Mouse (Mus musculus) right cerebral cortex, postnatal 36 days (tissue): ENCODE measurements around the gene F2rl2.
A peak's percentile ranks its signal among the peaks of the same experiment; 100 is the strongest.

ENCODE experiments used
- DNase-seq, 2 experiments: peaks; one replicate each; pipeline ENCODE4 v3.0.0; 2022; ENCODE audit warnings: low spot score in 2 of 2, mixed read lengths in 1 of 2

Gene F2rl2

GRCm38 (mm10) chr13:95697874-95698273 lies 1.2 kb downstream of the F2rl2 start:
- DNase-seq: no peak

- no peak for DNase-seq
These were observed 6.7 kb downstream of the F2rl2 start for GRCm38 (mm10) chr13:95703376-95703775.

GRCm38 (mm10) chr13:95705589-95705988 lies 8.9 kb downstream of the F2rl2 start:
- DNase-seq: no peak

- no peak for DNase-seq
These were observed 15.4 kb downstream of the F2rl2 start for GRCm38 (mm10) chr13:95712054-95712453.

- no peak for DNase-seq
These were observed 16.1 kb downstream of the F2rl2 start for GRCm38 (mm10) chr13:95712570-95713268.

- no peak for DNase-seq
These were observed 17.8 kb downstream of the F2rl2 start for GRCm38 (mm10) chr13:95714271-95714975.

GRCm38 (mm10) chr13:95715356-95715755 lies 18.7 kb downstream of the F2rl2 start:
- no peak for DNase-seq

- DNase-seq: peak; percentile 45 to 48
These were observed 22.9 kb downstream of the F2rl2 start for GRCm38 (mm10) chr13:95719320-95720232.

GRCm38 (mm10) chr13:95730491-95730890 lies 33.8 kb downstream of the F2rl2 start:
- no peak for DNase-seq

GRCm38 (mm10) chr13:95739651-95740050 lies 43.0 kb downstream of the F2rl2 start:
- no peak for DNase-seq

- DNase-seq: no peak
These were observed 45.4 kb downstream of the F2rl2 start for GRCm38 (mm10) chr13:95741813-95742689.

- no peak for DNase-seq
These were observed 46.3 kb downstream of the F2rl2 start for GRCm38 (mm10) chr13:95742881-95743466.

GRCm38 (mm10) chr13:95745451-95745850 lies 48.8 kb downstream of the F2rl2 start:
- DNase-seq: no peak

GRCm38 (mm10) chr13:95746509-95746908 lies 49.9 kb downstream of the F2rl2 start:
- DNase-seq: no peak

- DNase-seq: no peak
These were observed 50.4 kb downstream of the F2rl2 start for GRCm38 (mm10) chr13:95747101-95747500.

GRCm38 (mm10) chr13:95747541-95747940 lies 50.9 kb downstream of the F2rl2 start:
- DNase-seq: no peak
